Mouse (Mus musculus): ENCODE measurements at regions not wholly inside any gene's neighbourhood (a gene's known extent, or its start where the extent isn't known, plus 50 kb on each side); places are given as distances from the start of the nearest gene placed in this dataset.

GRCm38 (mm10) chr17:91182574-91182973 is 89.7 kb upstream of the Nrxn1 start:
- H3K36me3 ChIP-seq: no peaks in the 10 kb centered on the region
- H3K27me3 ChIP-seq (replicated peaks): no peaks in the 10 kb centered on the region
- H3K4me2 ChIP-seq: no peak overlapping the region
- H3K4me1 ChIP-seq: no peaks in the 10 kb centered on the region
- ATAC-seq (ENCODE audit: insufficient read depth, low FRiP score, low read depth): no peak
- WGBS: 76% methylated on average over 4 of the region's 4 CpGs
- no peak overlapping the region for H3K9ac ChIP-seq
- H3K27ac ChIP-seq: no peak overlapping the region
- no peak overlapping the region for H3K4me3 ChIP-seq (replicated peaks)
- H3K9me3 ChIP-seq: no peaks in the 10 kb centered on the region

DNA sequence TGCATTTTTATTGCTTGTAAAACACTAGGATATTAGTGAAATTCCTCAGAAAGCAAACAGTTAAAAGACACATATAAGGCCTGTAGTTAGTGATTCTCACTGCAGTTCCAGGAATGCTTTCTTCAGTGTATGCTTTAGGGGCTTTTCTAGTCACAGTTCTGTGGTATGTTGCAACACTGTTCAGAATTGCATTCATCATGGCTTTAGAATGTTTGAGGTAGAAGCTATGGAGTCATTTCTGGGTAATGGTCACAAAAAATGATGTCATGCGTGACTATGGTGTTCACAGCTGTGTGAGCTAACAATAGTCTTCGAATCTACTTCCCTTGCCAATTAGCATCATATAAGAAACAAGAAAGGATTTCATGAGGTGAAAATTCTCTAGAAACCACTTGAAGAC is 69.0 kb upstream of the Nrxn1 start:
- no peak for ATAC-seq (ENCODE audit: insufficient read depth, low FRiP score, low read depth)
- H3K4me3 ChIP-seq (replicated peaks): no peak overlapping the region
- H3K4me2 ChIP-seq: no peak overlapping the region
- no peak overlapping the region for H3K9ac ChIP-seq
- 78% methylated on average over 2 of the region's 2 CpGs for WGBS
- H3K4me1 ChIP-seq: no peaks in the 10 kb centered on the region
- no peaks in the 10 kb centered on the region for H3K27me3 ChIP-seq (replicated peaks)
- H3K27ac ChIP-seq: no peak overlapping the region
- no peaks in the 10 kb centered on the region for H3K36me3 ChIP-seq
- no peaks in the 10 kb centered on the region for H3K9me3 ChIP-seq
